ENCODE assay signal across 8 mouse cellular contexts in the genomic region with DNA sequence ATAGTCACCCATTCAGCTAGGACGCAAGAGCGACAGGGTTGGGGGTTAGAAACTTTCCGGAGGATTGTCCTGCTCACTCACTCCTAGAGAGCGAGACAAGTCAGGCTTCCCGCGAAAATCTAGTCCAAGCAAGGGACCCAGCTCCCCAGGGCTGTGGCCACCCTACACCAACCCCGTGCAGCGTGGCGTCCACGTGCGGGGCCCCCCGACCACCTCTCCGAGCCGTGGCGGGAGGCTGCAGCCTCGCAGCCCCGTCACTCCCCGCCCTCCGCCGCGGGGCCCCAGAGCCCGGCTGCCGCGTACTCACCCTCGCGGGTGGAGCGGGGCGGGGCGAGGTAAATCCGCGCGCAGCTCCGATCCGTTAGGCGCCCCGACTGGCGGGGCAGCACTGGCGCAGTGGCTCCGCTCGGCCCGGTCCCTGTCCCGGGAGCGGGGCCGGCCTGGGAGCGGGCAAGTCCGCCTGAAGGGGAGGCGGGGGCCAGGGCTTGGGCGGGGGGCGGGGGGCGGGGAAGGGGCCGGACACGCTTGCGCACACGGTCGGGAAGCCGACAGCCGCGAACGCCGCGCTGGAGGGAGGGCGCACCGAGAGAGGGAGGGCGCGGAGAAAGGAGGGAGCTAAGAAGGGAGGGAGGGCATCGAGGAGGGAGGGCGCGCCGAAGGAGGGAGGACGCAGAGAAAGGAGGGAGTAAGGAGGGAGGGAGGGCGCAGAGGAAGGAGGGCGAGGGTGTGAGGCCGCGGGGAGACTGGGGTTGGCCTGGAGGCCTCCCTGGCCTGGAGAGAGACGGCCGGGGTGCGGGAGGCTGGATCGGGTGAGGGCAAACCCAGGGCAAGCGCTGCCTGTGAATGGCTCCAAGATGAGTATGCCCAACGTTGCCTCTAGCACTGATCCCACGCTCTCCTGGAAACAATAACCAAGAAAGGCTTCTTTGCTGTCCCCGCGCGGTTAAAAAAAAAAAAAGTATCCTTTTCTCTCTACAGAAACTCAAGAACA. TPM values are rescaled to one million over a fixed set of nuclear protein-coding genes. Genes with fewer than 3 reads are reported as not detected.
DNase-seq lines count a peak whose midpoint lies in the region; TF ChIP-seq lines count a peak whose summit lies in the region.

No protein-coding gene starts in this region.

- under 1% methylated on average over 73 of the region's 84 CpGs for WGBS in midbrain, embryonic 10.5 days

- peak overlapping the region; percentile 96 for H3K4me3 ChIP-seq in cortical plate, adult 2 months (ENCODE audit: insufficient read depth, low read length)
- H3K4me3 ChIP-seq in midbrain, embryonic 10.5 days, result peak overlapping the region; percentile 80

- intact Hi-C loops in left cerebral cortex, postnatal 4 days (cut with DNase I), result no loop called here

- peaks cover 3% of the 10 kb centered on the region; the same call in 1 of the 2 replicates for H3K27me3 ChIP-seq in midbrain, embryonic 10.5 days (ENCODE audit: low read depth, poor library complexity, severe bottlenecking)

- peaks cover 12% of the 10 kb centered on the region for H3K36me3 ChIP-seq in midbrain, embryonic 10.5 days

- peak; percentile 93 for DNase-seq in adrenal gland, adult 2 months
- DNase-seq in gastrocnemius, postnatal 10 days, result peak; percentile 71
- DNase-seq in induced T-regulatory cell, adult 2 months (ENCODE audit: low read depth), result peak; percentile 88
- DNase-seq in left cerebral cortex, postnatal 4 days, result peak; percentile 80
- peak; percentile 87 for DNase-seq in midbrain, embryonic 10.5 days (ENCODE audit: low spot score)
- peak; percentile 51 to 60 for DNase-seq in right cerebral cortex, postnatal 36 days (ENCODE audit: low spot score in 2 of 2)
- DNase-seq in urinary bladder, postnatal 4 days (ENCODE audit: low spot score in 2 of 2), result peak; percentile 83 to 85

- TF ChIP-seq CTCF in cortical plate, adult 2 months (IDR thresholded peaks at IDR 0.05; ENCODE audit: extremely low read depth, insufficient read depth, low read length), result no peak

- H3K4me1 ChIP-seq in cortical plate, adult 2 months (ENCODE audit: control insufficient read depth, insufficient read depth, low read length), result no peaks in the 10 kb centered on the region
- H3K4me1 ChIP-seq in midbrain, embryonic 10.5 days, result peaks cover 39% of the 10 kb centered on the region

- peak overlapping the region; percentile 83 for H3K27ac ChIP-seq in cortical plate, adult 2 months (ENCODE audit: insufficient read depth, low read length)
- H3K27ac ChIP-seq in midbrain, embryonic 10.5 days (replicated peaks), result peak overlapping the region; percentile 90

- TF ChIP-seq POLR2A in cortical plate, adult 2 months (IDR thresholded peaks at IDR 0.05; ENCODE audit: extremely low read depth, insufficient read depth, low read length), result peak; percentile 75; the same call in 1 of the 2 replicates

- no peaks in the 10 kb centered on the region for H3K9me3 ChIP-seq in midbrain, embryonic 10.5 days (replicated peaks)

RNA-seq across cellular contexts. Expression of gene St3gal4, which starts 2.4 kb away (rescaled TPM):
- 10 to 100 TPM; 18.6 to 45.7 TPM for total RNA-seq in adrenal gland, adult 2 months (2021)
- polyA plus RNA-seq in adrenal gland, adult 2 months (2012; rRNA removed), result 22.2 and 31.6 TPM in 2 replicates
- polyA plus RNA-seq in cortical plate, adult 2 months (2012; rRNA removed), result 7.5 and 8.3 TPM in 2 replicates
- 10 to 100 TPM; 12.7 to 13.1 TPM for total RNA-seq in gastrocnemius, postnatal 10 days (2021)
- 10 to 100 TPM; 19.0 to 22.6 TPM for total RNA-seq in left cerebral cortex, postnatal 4 days (2021)
- polyA plus RNA-seq in midbrain, embryonic 10.5 days (2016; fragmentation: Nextera tagmentation; extraction: Ambion mirVana), result 10.7 and 11.2 TPM in 2 replicates

RNA-seq across cellular contexts. Expression of gene Dcps, which starts 59.2 kb away (rescaled TPM):
- 10 to 100 TPM; 18.3 to 26.8 TPM for total RNA-seq in adrenal gland, adult 2 months (2021)
- 21.1 and 22.2 TPM in 2 replicates for polyA plus RNA-seq in adrenal gland, adult 2 months (2012; rRNA removed)
- polyA plus RNA-seq in cortical plate, adult 2 months (2012; rRNA removed), result 23.1 and 25.3 TPM in 2 replicates
- total RNA-seq in gastrocnemius, postnatal 10 days (2021), result 10 to 100 TPM; 11.2 TPM
- 10 to 100 TPM; 25.9 to 27.2 TPM for total RNA-seq in left cerebral cortex, postnatal 4 days (2021)
- polyA plus RNA-seq in midbrain, embryonic 10.5 days (2016; fragmentation: Nextera tagmentation; extraction: Ambion mirVana), result 108 TPM in 2 replicates

Comparison
In these comparisons a context has a peak if more than half of its experiments do, and no peak if none do; other contexts are left out.
1. Peak in every context shown above with its lines: DNase-seq, H3K4me3 ChIP-seq and H3K27ac ChIP-seq.